Mouse (Mus musculus) E14TG2a.4 (cell line): Measurements from ENCODE around the gene Smok3c.

Experiments
- CTCF ChIP-seq: conservative IDR thresholded peaks from 2 replicates; pipeline ENCODE4 v1.5.1; 2014; ENCODE audit warnings: low read length
- NANOG ChIP-seq: IDR thresholded peaks from 2 replicates; pipeline ENCODE4 v1.6.1; 2014; ENCODE audit warnings: borderline replicate concordance, low read length, mixed read lengths

GRCm38 (mm10) chr5:138084507-138084906 lies 31.5 kb downstream of the Smok3c start:
- no peak for TF ChIP-seq CTCF
- no peak for TF ChIP-seq NANOG
